ENCODE assay signal across 15 mouse cellular contexts in genomic region chr11:12836387-12836786, GRCm38 (mm10).
"Had no signal": no experiment of that assay in that cellular context is flagged by ENCODE, and none has a peak within 500 bp of the region (broad histone marks: within the 10 kb centered on the region; RNA-seq: fewer than 3 reads in every experiment).

No protein-coding gene starts in this region.

- H3K27ac ChIP-seq: lung, embryonic 15.5 days; macrophage; midbrain, embryonic 13.5 days; midbrain, embryonic 15.5 days; neural tube, embryonic 12.5 days; stomach, embryonic 15.5 days; stomach, postnatal 0 days had no signal

- H3K4me3 ChIP-seq: lung, embryonic 15.5 days; megakaryocyte, embryonic 14.5 days; midbrain, embryonic 13.5 days; midbrain, embryonic 15.5 days; neural tube, embryonic 12.5 days; stomach, embryonic 15.5 days had no signal

- DNase-seq: lung, adult 2 months; lung, postnatal 14 days; lung, postnatal 36 days; right cerebral cortex, postnatal 14 days; thymus, adult 18-20 months; thymus, postnatal 25 days; thymus, postnatal 4 days had no signal
